Mouse (Mus musculus) E14TG2a.4 (cell line): ENCODE data around the gene Spry1.
"Not testable (repeated sequence)": the region's sequence is repeated elsewhere in the genome, so short reads cannot be mapped to it uniquely, and the experiment has no call there.

Source experiments
- H3K27me3 ChIP-seq: 2 replicates; pipeline ENCODE4 v1.6.1; 2014; ENCODE audit warnings: low read length, control low read depth; ENCODE audit not compliant: insufficient read depth
- H3K36me3 ChIP-seq: 2 replicates; pipeline ENCODE4 v1.6.1; 2014; ENCODE audit warnings: low read length, control low read depth; ENCODE audit not compliant: insufficient read depth
- H3K4me1 ChIP-seq: replicated peaks from 2 replicates; pipeline ENCODE4 v1.6.1; 2014; ENCODE audit warnings: low read depth, low read length, control low read depth
- H3K4me3 ChIP-seq: replicated peaks from 2 replicates; pipeline ENCODE4 v1.5.1; 2014; ENCODE audit warnings: mild to moderate bottlenecking, low read length
- H3K9me3 ChIP-seq: 2 replicates; pipeline ENCODE4 v1.6.1; 2014; ENCODE audit warnings: low read length, control low read depth
- CTCF ChIP-seq: conservative IDR thresholded peaks from 2 replicates; pipeline ENCODE4 v1.5.1; 2014; ENCODE audit warnings: low read length
- NANOG ChIP-seq: IDR thresholded peaks from 2 replicates; pipeline ENCODE4 v1.6.1; 2014; ENCODE audit warnings: borderline replicate concordance, low read length, mixed read lengths
- POU5F1 ChIP-seq: IDR thresholded peaks from 2 replicates; pipeline ENCODE4 v1.6.1; 2014; ENCODE audit warnings: low read length, borderline replicate concordance

Spry1 gene

DNA sequence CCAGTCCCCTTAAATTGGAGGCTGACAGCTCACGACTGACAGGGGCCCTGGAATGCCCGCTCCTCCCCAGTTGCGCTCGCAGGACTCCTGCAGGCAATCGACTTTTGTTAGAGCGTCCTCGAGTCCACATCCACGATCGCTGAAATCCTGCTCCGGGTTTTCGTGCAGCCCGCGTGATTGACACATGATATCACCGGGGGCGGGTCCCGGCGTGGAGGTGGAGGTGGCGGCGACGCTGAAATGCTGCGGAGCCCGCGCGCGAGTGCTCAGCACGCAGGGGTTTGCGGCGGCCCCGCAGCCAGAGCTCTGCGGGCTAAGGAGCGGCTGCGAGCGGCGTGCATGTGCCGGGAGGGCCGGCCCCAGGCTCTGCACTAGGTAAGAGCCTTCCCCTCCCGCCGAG, at the start of gene Spry1:
Spry1 (plus strand) TSS at position 258 of the 400 bp plus-strand sequence.
- Histone ChIP-seq H3K27me3 (peaks cover 17% of the 10 kb centered on the region), H3K9me3 (no peaks in the 10 kb centered on the region), H3K4me3 (peak within 1 kb of the TSS; percentile 96), H3K4me1 (peaks cover 32% of the 10 kb centered on the region), H3K36me3 (peaks cover 20% of the 10 kb centered on the region)
- no peak for TF ChIP-seq POU5F1
- TF ChIP-seq CTCF = no peak
- TF ChIP-seq NANOG = no peak

DNA sequence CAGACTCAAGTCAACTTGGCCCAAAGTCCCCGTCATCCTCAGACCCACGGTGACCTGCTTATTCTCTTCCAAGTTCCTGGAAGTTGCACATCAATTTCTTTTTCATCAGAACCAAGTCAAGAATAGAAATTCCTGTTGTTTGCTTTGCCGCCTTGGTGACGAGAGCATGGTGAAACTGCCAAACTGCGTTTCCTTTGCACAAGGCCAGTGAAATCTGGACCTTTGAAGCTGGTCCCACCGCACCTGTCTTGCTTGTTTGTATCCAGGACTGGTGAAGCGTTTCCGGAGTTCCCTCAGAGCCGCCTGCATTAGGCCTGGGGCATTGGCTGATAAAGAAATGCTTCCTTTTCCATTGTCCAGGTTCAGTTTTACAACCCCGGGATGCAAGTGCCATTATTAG, 44.0 kb upstream of the Spry1 start:
- no peak for TF ChIP-seq POU5F1
- no peak for TF ChIP-seq NANOG
- no peak for TF ChIP-seq CTCF
- no peak overlapping the region for H3K4me3 ChIP-seq
- H3K36me3 ChIP-seq = no peaks in the 10 kb centered on the region
- H3K9me3 ChIP-seq = peaks cover 4% of the 10 kb centered on the region
- no peaks in the 10 kb centered on the region for H3K27me3 ChIP-seq
- peaks cover 10% of the 10 kb centered on the region for H3K4me1 ChIP-seq

DNA sequence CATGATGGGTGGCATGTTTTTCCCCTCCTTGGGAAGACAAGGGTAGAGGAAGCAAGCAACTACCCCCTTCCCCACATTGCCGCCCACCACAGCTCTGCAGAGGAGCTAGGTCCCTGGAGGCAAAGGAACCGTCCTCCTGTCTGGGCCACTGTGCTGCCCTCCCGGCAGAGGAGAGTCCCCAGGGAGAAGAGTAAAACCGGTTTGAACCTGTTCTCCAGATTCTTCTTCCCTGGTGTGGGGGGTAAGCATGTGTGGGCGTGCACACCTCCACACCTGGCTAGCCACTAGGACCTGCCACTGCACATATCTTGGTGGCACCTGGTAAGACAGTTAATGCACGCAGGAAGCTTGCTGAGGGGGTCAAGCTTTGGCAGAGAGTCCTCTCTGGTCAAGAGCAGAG, 43.2 kb upstream of the Spry1 start:
- peaks cover 10% of the 10 kb centered on the region for H3K4me1 ChIP-seq
- 0 out of 2 replicates have a peak overlapping the region, but pooled peaks have one; percentile 23 for H3K4me3 ChIP-seq
- H3K36me3 ChIP-seq = no peaks in the 10 kb centered on the region
- TF ChIP-seq POU5F1 (no peak), CTCF (no peak), NANOG (no peak)
- peaks cover 4% of the 10 kb centered on the region for H3K9me3 ChIP-seq
- H3K27me3 ChIP-seq = no peaks in the 10 kb centered on the region

DNA sequence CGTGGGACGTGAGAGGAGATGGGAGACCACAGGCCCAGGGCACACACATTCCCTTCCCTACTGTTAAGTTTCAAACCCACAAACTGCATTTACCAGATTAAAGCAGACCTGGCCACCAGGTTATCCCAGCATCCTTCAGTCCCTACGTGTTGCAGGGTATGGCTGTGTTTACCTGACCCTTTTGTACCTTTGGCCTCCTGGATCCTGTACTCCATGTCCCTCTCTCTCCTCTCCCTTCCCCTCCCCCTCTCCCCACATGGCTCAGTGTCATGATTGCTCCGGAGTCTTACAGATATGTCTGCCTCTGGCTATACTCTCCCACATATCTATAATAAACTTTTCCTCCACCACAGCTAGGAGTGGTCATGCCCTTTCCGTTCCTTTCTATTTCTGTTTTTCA, 42.5 kb upstream of the Spry1 start:
- Histone ChIP-seq H3K27me3 (no peaks in the 10 kb centered on the region), H3K9me3 (peaks cover 4% of the 10 kb centered on the region), H3K4me3 (no peak overlapping the region), H3K36me3 (no peaks in the 10 kb centered on the region), H3K4me1 (peaks cover 10% of the 10 kb centered on the region)
- TF ChIP-seq NANOG (no peak), POU5F1 (no peak), CTCF (no peak)

DNA sequence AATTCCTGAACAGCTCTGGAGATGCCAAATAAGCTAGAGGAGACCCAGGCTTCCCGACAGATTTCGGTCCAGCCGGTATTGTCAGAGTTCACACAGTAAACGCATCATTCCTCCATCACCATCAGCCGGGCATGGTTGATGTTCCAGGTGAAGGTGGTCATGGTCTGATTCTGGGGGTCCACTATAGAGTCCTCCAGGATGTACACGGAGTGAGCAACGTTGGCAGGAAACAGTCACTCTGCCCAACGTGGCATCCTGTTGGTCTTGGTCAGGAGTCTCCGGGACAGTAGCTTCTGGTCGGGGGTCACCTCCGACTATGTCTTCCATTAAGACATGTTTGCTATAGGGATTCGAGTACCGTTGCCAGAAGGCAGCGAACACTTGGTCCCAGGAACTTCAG, 40.1 kb upstream of the Spry1 start:
- H3K4me3 ChIP-seq, H3K36me3 ChIP-seq, H3K27me3 ChIP-seq, H3K9me3 ChIP-seq: not testable (repeated sequence)
- peaks cover 10% of the 10 kb centered on the region for H3K4me1 ChIP-seq

DNA sequence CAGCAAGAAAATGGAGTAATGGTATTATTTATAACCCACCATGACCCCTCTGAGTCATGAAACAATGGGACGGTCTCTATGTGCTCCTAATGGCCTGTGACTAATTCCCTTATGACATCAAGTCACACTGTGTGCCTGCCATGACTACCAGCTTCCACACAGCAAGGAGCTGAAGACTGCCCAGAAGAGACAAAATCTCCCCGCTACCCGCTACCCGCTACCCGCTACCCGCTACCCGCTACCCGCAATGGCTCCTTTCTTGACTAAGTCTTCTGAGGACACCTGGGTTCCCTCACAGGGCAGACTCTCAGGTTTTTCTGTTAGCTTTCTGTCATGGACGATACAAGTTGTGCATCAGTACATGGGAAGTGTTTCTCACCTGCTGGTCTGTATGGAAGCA, 37.4 kb upstream of the Spry1 start:
- H3K9me3 ChIP-seq = peaks cover 7% of the 10 kb centered on the region
- no peaks in the 10 kb centered on the region for H3K27me3 ChIP-seq
- H3K4me3 ChIP-seq = no peak overlapping the region
- H3K4me1 ChIP-seq = no peaks in the 10 kb centered on the region
- no peak for TF ChIP-seq CTCF
- no peak for TF ChIP-seq POU5F1
- H3K36me3 ChIP-seq = no peaks in the 10 kb centered on the region

DNA sequence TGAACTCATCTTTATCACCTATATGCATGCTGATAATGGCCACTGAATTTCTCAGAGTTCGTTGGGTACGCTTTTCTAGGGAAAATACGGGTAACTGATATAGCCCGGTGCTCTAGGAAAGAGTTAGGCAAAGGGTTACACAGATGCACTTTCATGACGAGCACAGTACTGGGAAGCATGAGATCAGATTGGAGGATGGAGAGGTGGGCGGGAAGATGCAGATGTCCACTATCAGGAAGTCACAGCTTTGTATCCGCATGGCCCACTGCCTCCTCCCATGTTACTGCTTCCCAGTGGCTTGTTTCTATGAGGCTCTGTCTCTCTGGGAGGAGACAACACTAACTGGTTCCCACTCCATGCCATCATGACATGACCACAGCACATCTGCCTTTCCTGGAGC, 36.9 kb upstream of the Spry1 start:
- peaks cover 7% of the 10 kb centered on the region for H3K9me3 ChIP-seq

DNA sequence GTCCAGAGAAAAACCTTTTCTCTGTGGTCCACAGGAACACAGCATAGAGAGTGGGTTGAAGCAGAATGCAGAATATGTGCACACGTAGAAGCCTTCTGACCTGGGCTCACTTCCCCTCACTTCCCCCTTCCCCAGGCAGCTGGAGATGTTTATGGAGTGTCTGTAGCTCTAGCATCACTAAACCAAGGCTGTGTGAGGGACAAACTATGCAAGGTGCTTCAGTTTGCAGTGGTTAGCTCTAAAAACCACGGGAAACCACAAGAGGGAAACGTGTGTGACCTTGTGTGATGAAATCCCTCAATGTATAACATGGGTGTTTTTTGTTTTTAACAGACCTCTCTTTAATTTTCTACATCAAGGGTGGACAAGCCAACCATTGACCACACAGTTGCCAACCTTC, 36.2 kb upstream of the Spry1 start:
- Histone ChIP-seq H3K4me3 (no peak overlapping the region), H3K9me3 (peaks cover 6% of the 10 kb centered on the region), H3K27me3 (no peaks in the 10 kb centered on the region), H3K4me1 (no peaks in the 10 kb centered on the region), H3K36me3 (no peaks in the 10 kb centered on the region)
- TF ChIP-seq CTCF (no peak), POU5F1 (no peak), NANOG (no peak)

More for the DNA sequence above, 36.9 kb upstream of the Spry1 start:
- no peaks in the 10 kb centered on the region for H3K27me3 ChIP-seq
- H3K36me3 ChIP-seq = no peaks in the 10 kb centered on the region
- H3K4me3 ChIP-seq = no peak overlapping the region
- H3K4me1 ChIP-seq = no peaks in the 10 kb centered on the region
- TF ChIP-seq NANOG (no peak), POU5F1 (no peak), CTCF (no peak)

DNA sequence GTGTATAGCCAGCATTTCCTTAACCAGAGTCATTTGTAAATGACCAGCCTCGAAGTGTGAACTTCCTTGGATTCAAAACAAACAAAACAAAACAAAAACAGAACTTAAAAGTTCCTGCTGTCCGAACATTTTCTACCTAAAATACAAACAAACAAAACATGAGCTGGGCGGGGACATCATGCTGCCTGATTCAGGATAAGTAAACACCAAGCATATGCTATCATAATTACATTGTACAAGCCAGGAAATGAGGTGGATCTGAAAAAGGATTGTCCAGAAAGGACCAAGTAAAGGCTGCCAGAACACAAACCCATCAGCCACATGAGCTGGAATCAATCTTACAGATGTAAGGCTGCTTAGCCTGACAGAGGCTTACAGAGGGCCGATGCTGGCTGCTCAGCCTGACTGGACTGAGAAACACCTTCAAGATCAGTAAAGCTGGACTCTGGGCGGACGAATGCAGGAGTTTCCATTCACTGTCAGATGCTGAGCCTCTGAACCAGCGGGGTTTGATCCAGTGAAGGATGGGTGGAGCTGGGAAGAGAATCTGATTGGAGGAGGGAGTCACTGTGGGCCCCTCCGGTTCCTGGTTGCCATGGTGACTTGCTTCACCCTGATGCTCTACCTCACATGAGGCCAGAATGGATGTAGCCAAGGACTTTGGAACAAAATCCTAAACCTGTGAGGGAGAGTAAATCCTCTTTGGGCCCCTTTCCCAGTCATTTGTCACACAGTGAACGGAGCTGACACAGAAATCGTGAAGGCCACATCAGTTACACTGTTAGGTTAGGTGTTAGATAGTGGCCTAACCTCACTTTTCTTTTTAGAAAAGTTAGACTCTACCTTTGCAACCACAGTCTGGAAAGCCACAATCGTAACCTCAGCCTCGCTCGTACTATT, 34.5 kb upstream of the Spry1 start:
- TF ChIP-seq CTCF = no peak
- no peak for TF ChIP-seq NANOG
- TF ChIP-seq POU5F1 = no peak
- Histone ChIP-seq H3K4me1 (no peaks in the 10 kb centered on the region), H3K27me3 (no peaks in the 10 kb centered on the region), H3K9me3 (peaks cover 3% of the 10 kb centered on the region; the same call in 1 of the 2 replicates), H3K36me3 (no peaks in the 10 kb centered on the region), H3K4me3 (no peak overlapping the region)
